Comparison of ENCODE assay signal across 17 mouse cellular contexts in the genomic region with DNA sequence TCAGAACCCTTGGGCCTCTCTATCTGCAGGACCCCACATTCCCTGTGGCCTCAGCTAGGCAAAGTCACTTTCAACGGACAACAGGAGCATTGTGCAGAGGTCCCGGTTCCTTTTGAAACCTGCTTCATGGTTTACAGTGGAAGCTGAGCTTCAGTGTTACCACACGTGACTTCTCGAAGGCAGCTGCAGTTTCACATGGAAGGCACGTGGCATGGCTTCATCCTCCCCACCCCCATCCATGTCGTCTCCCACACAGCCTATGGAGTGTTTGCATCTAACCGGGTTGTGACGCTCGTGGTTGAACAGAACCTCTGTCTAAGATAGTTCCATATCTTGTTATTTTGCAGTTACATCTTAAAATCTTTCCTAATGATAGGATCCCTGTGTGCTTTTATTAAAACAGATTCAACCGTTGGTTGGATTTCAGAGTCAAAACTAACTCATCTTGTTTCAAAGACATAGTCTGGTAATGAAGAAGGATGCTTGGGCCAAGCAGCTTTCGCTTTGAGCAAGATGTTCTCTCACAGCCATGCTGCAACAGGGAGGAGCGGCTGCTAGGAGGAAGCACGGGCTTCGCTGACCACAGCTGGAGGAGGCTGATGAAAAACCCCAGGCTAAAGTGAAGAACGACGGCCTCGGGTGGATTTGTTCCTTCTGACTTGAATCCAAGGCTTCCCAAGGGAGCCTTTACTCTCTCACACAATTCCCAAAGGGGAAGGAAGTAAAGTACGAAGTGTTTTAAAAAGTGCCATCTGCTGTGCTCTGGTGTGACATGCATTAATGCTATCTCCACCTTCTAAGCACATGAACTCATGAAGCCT.
DNase-seq lines count a peak whose midpoint lies in the region; ATAC-seq and TF ChIP-seq lines count a peak whose summit lies in the region.
"Had no signal": no experiment of that assay in that cellular context is flagged by ENCODE, and none has a peak within 500 bp of the region (broad histone marks: within the 10 kb centered on the region; RNA-seq: fewer than 3 reads in every experiment).

No protein-coding gene starts in this region.

- no peaks in the 10 kb centered on the region for H3K36me3 ChIP-seq in embryonic facial prominence, embryonic 14.5 days (ENCODE audit: control insufficient read depth, insufficient read depth, low read length)
- H3K36me3 ChIP-seq in embryonic facial prominence, embryonic 10.5 days (replicated peaks), result no peaks in the 10 kb centered on the region
- no peaks in the 10 kb centered on the region for H3K36me3 ChIP-seq in megakaryocyte, embryonic 14.5 days (replicated peaks; ENCODE audit: low read length)
- H3K36me3 ChIP-seq: embryonic facial prominence, embryonic 15.5 days; limb, embryonic 10.5 days had no signal

- no peak overlapping the region for H3K9ac ChIP-seq in embryonic facial prominence, embryonic 14.5 days (ENCODE audit: low read depth, low read length)
- H3K9ac ChIP-seq: embryonic facial prominence, embryonic 15.5 days; hindbrain, embryonic 14.5 days; liver, postnatal 0 days had no signal

- no peak for ATAC-seq in embryonic facial prominence, embryonic 14.5 days (ENCODE audit: low read depth)
- ATAC-seq in megakaryocyte, adult 5-6 weeks (ENCODE audit: poor library complexity, severe bottlenecking), result no peak
- ATAC-seq: liver, postnatal 0 days had no signal

- H3K9me3 ChIP-seq in embryonic facial prominence, embryonic 14.5 days (ENCODE audit: control insufficient read depth, low read length), result no peaks in the 10 kb centered on the region
- H3K9me3 ChIP-seq in embryonic facial prominence, embryonic 10.5 days, result no peaks in the 10 kb centered on the region
- H3K9me3 ChIP-seq in megakaryocyte, embryonic 14.5 days, result no peaks in the 10 kb centered on the region
- H3K9me3 ChIP-seq: embryonic facial prominence, embryonic 15.5 days; limb, embryonic 10.5 days had no signal

- H3K4me2 ChIP-seq in embryonic facial prominence, embryonic 14.5 days (ENCODE audit: low read depth, low read length), result no peak overlapping the region
- H3K4me2 ChIP-seq: embryonic facial prominence, embryonic 15.5 days; hindbrain, embryonic 14.5 days; midbrain, embryonic 11.5 days had no signal

- no peak for TF ChIP-seq CTCF in layer of hippocampus, adult 2 months (conservative IDR thresholded peaks at IDR 0.05)

- H3K4me1 ChIP-seq in embryonic facial prominence, embryonic 14.5 days (ENCODE audit: control insufficient read depth, insufficient read depth, low read length), result no peaks in the 10 kb centered on the region
- H3K4me1 ChIP-seq in embryonic facial prominence, embryonic 10.5 days, result 0 out of 2 replicates have a peak, but pooled peaks cover 3% of the 10 kb centered on the region
- H3K4me1 ChIP-seq in megakaryocyte, embryonic 14.5 days, result no peaks in the 10 kb centered on the region
- H3K4me1 ChIP-seq: embryonic facial prominence, embryonic 15.5 days had no signal

- intact Hi-C loops in heart, postnatal 10 days (cut with DNase I), result no loop called here

- H3K27ac ChIP-seq in embryonic facial prominence, embryonic 14.5 days (replicated peaks; ENCODE audit: low read depth, low read length), result no peak overlapping the region
- H3K27ac ChIP-seq in embryonic facial prominence, embryonic 10.5 days (replicated peaks), result no peak overlapping the region
- peak overlapping the region; percentile 10; the same call in 1 of the 2 replicates for H3K27ac ChIP-seq in layer of hippocampus, adult 2 months
- H3K27ac ChIP-seq: embryonic facial prominence, embryonic 15.5 days; hindbrain, embryonic 14.5 days; limb, embryonic 10.5 days had no signal

- 67% methylated on average over 18 of the region's 18 CpGs for WGBS in embryonic facial prominence, embryonic 14.5 days
- WGBS in embryonic facial prominence, embryonic 10.5 days, result 80% methylated on average over 18 of the region's 18 CpGs

- no peak overlapping the region for H3K4me3 ChIP-seq in embryonic facial prominence, embryonic 14.5 days (ENCODE audit: low read depth, low read length)
- H3K4me3 ChIP-seq in embryonic facial prominence, embryonic 10.5 days, result no peak overlapping the region
- no peak overlapping the region for H3K4me3 ChIP-seq in layer of hippocampus, adult 2 months
- H3K4me3 ChIP-seq in megakaryocyte, embryonic 14.5 days (replicated peaks), result peak overlapping the region; percentile 24
- H3K4me3 ChIP-seq: embryonic facial prominence, embryonic 15.5 days; limb, embryonic 10.5 days had no signal

- H3K27me3 ChIP-seq in embryonic facial prominence, embryonic 14.5 days (replicated peaks; ENCODE audit: control insufficient read depth, insufficient read depth, low read length), result no peaks in the 10 kb centered on the region
- 0 out of 2 replicates have a peak, but pooled peaks cover 9% of the 10 kb centered on the region for H3K27me3 ChIP-seq in embryonic facial prominence, embryonic 10.5 days (replicated peaks; ENCODE audit: low read depth, poor library complexity, severe bottlenecking)
- peaks cover 21% of the 10 kb centered on the region for H3K27me3 ChIP-seq in megakaryocyte, embryonic 14.5 days (replicated peaks)
- H3K27me3 ChIP-seq: embryonic facial prominence, embryonic 15.5 days had no signal

- peak; percentile 24 for DNase-seq in embryonic facial prominence, embryonic 14.5 days (ENCODE audit: low spot score)
- no peak for DNase-seq in embryonic facial prominence, embryonic 10.5 days (ENCODE audit: low spot score)
- peak; percentile 2 to 7 for DNase-seq in heart, postnatal 10 days
- DNase-seq in heart, postnatal 4 days, result no peak
- DNase-seq in layer of hippocampus, adult 2 months (ENCODE audit: low spot score in 2 of 2), result no peak
- DNase-seq in layer of hippocampus, adult 18-20 months (ENCODE audit: low spot score in 2 of 2), result no peak
- DNase-seq: adrenal gland, postnatal 25 days; cerebellum, adult 11-12 months; cerebellum, postnatal 14 days; liver, postnatal 0 days; right cerebral cortex, postnatal 25 days had no signal

Comparison
In these comparisons a context has a peak if more than half of its experiments do, and no peak if none do; other contexts are left out.
1. DNase-seq: peak in embryonic facial prominence, embryonic 14.5 days (single experiment) and heart, postnatal 10 days (2 of 2); none in embryonic facial prominence, embryonic 10.5 days (single experiment), heart, postnatal 4 days (single experiment), layer of hippocampus, adult 2 months (0 of 2) and layer of hippocampus, adult 18-20 months (0 of 2).